Mouse (Mus musculus) kidney, embryonic 15.5 days (tissue): ENCODE measurements at regions not wholly inside any gene's neighbourhood (a gene's known extent, or its start where the extent isn't known, plus 50 kb on each side); places are given as distances from the start of the nearest gene placed in this dataset.

Experiments
- ATAC-seq: fragments of 200-750 bp; cut with Nextera tagmentation; replicated peaks from 2 replicates; pipeline ENCODE4 v1.8.0; 2017; ENCODE audit warnings: moderate TSS enrichment; ENCODE audit not compliant: low FRiP score
- H3K27ac ChIP-seq: fragments of 300-500 bp; sonication (generic); 2 replicates; pipeline ENCODE4 v1.5.1; 2015; ENCODE audit warnings: mild to moderate bottlenecking, inconsistent platforms
- H3K27me3 ChIP-seq: fragments of 300-500 bp; sonication (generic); 2 replicates; pipeline ENCODE4 v1.6.1; 2015; ENCODE audit warnings: inconsistent platforms
- H3K36me3 ChIP-seq: fragments of 300-500 bp; sonication (generic); 2 replicates; pipeline ENCODE4 v1.6.1; 2015; ENCODE audit warnings: inconsistent platforms
- H3K4me1 ChIP-seq: fragments of 300-500 bp; sonication (generic); 2 replicates; pipeline ENCODE4 v1.6.1; 2015; ENCODE audit warnings: inconsistent platforms
- H3K4me2 ChIP-seq: fragments of 300-500 bp; sonication (generic); 2 replicates; pipeline ENCODE4 v1.6.1; 2015; ENCODE audit warnings: moderate library complexity, mild to moderate bottlenecking, inconsistent platforms
- H3K4me3 ChIP-seq: fragments of 300-500 bp; sonication (generic); replicated peaks from 2 replicates; pipeline ENCODE4 v1.5.1; 2015; ENCODE audit warnings: mild to moderate bottlenecking, inconsistent platforms
- H3K9ac ChIP-seq: fragments of 300-500 bp; sonication (generic); 2 replicates; pipeline ENCODE4 v1.6.1; 2015; ENCODE audit warnings: mild to moderate bottlenecking, inconsistent platforms
- H3K9me3 ChIP-seq: fragments of 300-500 bp; sonication (generic); replicated peaks from 2 replicates; pipeline ENCODE4 v1.6.1; 2016; ENCODE audit warnings: inconsistent platforms
- WGBS: fragments of 180-500 bp; shearing (Covaris S2); methylation state at CpG from one replicate; pipeline ENCODE4 v1.1.7; 2015; ENCODE audit warnings: mixed read lengths; 5-methylcytosine and 5-hydroxymethylcytosine counted together

DNA sequence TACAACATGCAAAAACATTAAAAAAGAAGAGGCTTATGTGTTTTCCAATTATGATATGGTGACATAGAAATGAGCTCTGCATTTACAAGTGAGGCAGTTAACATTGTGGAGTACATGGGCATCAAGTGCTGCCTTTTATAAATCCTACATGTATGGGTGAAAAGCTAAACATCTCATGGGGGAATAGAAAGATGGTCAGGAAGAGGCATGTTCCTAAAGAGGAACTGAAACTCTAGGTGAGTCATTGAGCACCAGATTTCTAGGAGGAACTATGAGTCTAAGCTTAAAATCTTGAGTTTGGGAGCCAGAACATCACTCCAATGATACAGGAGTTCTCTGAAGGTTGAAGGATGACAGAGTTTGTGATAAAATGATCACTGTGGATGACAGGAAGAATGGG, 1010.2 kb downstream of the Slitrk1 start:
- H3K9ac ChIP-seq, result no peak overlapping the region
- H3K36me3 ChIP-seq, result no peaks in the 10 kb centered on the region
- no peaks in the 10 kb centered on the region for H3K27me3 ChIP-seq
- ATAC-seq, result no peak
- no peak overlapping the region for H3K27ac ChIP-seq
- H3K4me1 ChIP-seq, result no peaks in the 10 kb centered on the region
- no peaks in the 10 kb centered on the region for H3K9me3 ChIP-seq
- H3K4me3 ChIP-seq, result no peak overlapping the region
- H3K4me2 ChIP-seq, result no peak overlapping the region

DNA sequence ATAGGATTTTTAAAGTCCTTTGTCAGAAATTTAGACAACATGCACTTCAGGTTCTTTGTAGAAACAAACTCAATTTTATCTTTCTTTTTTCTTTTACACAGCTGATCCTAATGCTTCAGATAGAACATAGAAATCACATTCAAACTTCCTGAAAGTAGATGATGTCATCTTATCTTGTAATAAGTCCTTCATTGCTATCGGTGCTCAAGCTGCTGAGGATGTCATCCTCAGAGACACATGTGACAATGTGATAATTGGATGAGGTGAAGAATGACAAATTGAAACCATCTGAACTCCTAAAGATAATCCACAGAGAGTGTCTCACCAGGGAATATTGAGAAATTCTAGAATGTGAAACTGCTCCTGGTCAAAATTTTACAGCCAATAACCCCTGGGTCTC, 1012.1 kb downstream of the Slitrk1 start:
- H3K9ac ChIP-seq, result no peak overlapping the region
- H3K4me3 ChIP-seq, result no peak overlapping the region
- no peak for ATAC-seq
- no peaks in the 10 kb centered on the region for H3K36me3 ChIP-seq
- H3K27me3 ChIP-seq, result no peaks in the 10 kb centered on the region
- H3K27ac ChIP-seq, result no peak overlapping the region
- no peak overlapping the region for H3K4me2 ChIP-seq
- H3K9me3 ChIP-seq, result no peaks in the 10 kb centered on the region
- 81% methylated on average over 1 of the region's 1 CpGs for WGBS
- no peaks in the 10 kb centered on the region for H3K4me1 ChIP-seq

DNA sequence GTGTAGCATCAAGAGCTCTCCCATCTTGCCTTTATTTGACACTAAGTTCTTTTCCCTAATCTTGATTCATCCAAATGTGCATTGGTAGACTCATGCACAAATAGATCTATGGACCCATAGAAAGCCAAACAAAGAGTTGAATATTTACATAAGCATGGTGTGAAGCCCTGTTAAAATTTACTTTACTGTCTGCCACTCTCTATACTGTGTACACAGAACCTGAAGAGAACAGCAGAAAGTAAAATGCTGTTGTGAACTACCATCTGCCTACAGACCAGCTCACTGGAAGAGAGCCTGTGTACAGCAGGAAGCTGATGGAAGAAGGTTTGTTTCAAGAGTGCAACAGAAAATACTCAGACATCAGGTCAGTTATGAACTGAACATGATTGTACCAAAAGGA, 1053.1 kb downstream of the Slitrk1 start:
- Histone ChIP-seq H3K9ac (no peak overlapping the region), H3K9me3 (no peaks in the 10 kb centered on the region), H3K36me3 (no peaks in the 10 kb centered on the region), H3K4me3 (no peak overlapping the region), H3K4me2 (no peak overlapping the region), H3K27ac (no peak overlapping the region), H3K4me1 (no peaks in the 10 kb centered on the region), H3K27me3 (no peaks in the 10 kb centered on the region)
- ATAC-seq, result no peak

DNA sequence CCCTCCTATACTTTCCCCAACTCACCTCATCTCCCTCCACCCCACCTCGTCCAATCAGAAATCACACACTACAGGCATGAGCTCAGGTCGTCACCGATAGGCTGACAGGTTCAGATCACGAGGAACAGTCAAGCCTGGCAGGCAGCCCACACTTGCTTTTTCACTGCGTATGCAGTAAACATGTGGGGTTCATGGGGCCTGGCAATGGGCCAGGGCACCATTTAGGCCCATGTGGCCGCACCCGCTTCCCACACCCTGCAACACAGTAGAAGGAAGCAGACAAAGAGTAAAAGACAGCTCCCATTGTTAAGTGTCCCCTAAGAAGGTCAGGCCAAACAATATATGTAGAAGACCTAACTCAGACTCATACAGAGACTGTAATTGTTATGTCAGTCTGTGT, 1064.3 kb downstream of the Slitrk1 start:
- H3K9ac ChIP-seq, result no peak overlapping the region
- no peak for ATAC-seq
- H3K4me3 ChIP-seq, result no peak overlapping the region
- 80% methylated on average over 7 of the region's 7 CpGs for WGBS
- H3K27ac ChIP-seq, result no peak overlapping the region
- H3K27me3 ChIP-seq, result no peaks in the 10 kb centered on the region
- no peak overlapping the region for H3K4me2 ChIP-seq
- no peaks in the 10 kb centered on the region for H3K9me3 ChIP-seq
- no peaks in the 10 kb centered on the region for H3K4me1 ChIP-seq
- H3K36me3 ChIP-seq, result no peaks in the 10 kb centered on the region

DNA sequence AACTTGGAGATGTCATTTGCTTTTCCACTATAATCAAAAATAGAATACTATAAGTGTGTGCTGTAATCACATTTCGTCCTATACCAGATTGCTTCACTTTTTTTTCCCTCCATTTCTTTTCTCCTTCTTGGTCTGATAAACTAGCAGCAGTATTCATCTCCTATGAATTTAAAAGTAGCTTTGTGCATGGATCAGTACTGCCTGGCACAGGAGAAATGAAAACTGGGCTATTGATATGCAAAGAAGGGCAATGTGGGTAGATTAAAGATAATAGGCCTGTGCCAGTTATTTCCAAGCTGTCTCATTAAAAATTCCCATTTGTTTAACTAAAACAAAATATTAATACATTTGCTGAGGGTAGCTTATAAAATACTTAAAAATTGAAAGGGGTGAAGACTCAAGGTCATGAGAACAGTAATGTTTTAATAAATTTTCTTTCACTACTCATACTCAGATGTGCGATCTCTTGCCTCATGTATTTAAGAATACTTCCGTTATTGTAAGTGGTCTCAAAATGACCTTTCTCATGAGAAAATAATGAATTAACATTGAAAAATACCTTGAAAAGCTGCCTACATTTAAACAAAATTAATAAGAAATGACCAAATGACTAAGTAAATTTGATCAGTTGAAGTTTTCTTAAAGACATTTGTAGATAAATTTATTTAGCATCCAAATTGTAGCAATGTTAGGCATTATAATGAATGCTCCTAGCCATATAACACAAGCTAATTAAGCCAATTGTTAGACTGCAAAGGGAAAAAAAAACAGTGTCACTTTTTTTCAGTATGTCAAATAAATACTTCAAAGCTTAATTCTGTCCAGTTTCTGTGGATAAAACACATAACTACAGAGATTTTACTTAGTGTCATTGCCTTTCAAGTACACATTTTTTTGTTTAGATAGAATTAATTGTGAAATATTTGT, 1068.4 kb downstream of the Slitrk1 start:
- H3K4me2 ChIP-seq, result no peak overlapping the region
- H3K4me3 ChIP-seq, result no peak overlapping the region
- WGBS, result 79% methylated on average over 3 of the region's 3 CpGs
- H3K9ac ChIP-seq, result no peak overlapping the region
- H3K36me3 ChIP-seq, result no peaks in the 10 kb centered on the region
- no peaks in the 10 kb centered on the region for H3K9me3 ChIP-seq
- no peak overlapping the region for H3K27ac ChIP-seq
- ATAC-seq, result no peak
- H3K4me1 ChIP-seq, result no peaks in the 10 kb centered on the region
- H3K27me3 ChIP-seq, result no peaks in the 10 kb centered on the region

DNA sequence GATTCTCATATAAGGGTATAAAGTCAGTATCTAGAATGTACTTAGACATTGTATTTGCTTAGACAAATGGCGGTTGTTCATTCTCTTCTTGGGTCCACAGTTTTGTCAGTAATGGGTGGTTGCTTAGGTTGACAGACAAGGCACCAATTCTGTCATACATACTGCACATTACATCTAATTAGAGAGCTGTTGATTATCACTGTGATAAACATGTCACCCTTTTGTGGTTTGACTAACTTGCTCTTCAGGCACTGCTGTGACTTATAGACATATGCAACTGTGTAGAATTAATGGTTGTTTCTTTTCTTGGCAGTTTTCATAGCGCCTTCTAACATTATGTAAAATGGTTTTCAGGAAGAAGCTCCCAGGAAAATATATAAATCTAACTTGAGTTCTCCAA, 1069.4 kb downstream of the Slitrk1 start:
- no peak for ATAC-seq
- no peaks in the 10 kb centered on the region for H3K9me3 ChIP-seq
- H3K27ac ChIP-seq, result no peak overlapping the region
- H3K4me2 ChIP-seq, result no peak overlapping the region
- H3K9ac ChIP-seq, result no peak overlapping the region
- H3K4me3 ChIP-seq, result no peak overlapping the region
- no peaks in the 10 kb centered on the region for H3K4me1 ChIP-seq
- H3K36me3 ChIP-seq, result no peaks in the 10 kb centered on the region
- H3K27me3 ChIP-seq, result no peaks in the 10 kb centered on the region
- 90% methylated on average over 2 of the region's 2 CpGs for WGBS

DNA sequence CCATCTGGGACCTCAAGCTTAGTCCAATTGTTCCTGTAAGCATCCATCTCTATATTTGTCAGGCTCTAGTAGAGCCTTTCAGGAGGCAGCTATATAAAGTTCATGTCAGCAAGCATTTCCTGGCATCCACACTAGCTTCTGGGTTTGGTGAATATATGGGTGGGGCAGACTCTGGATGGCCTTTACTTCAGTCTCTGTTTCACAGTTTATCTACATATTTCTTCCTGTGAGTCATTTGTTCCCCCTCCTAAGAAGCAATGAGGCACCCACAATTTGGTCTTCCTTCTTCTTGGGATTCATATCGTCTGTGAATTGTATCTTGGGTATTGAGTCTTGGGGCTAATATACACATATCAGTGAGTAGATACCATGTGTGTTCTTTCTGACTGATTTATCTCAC, 1081.0 kb downstream of the Slitrk1 start:
- no peak overlapping the region for H3K9ac ChIP-seq
- H3K4me3 ChIP-seq, result no peak overlapping the region
- no peak for ATAC-seq
- H3K36me3 ChIP-seq, result no peaks in the 10 kb centered on the region
- H3K27me3 ChIP-seq, result no peaks in the 10 kb centered on the region
- no peak overlapping the region for H3K27ac ChIP-seq
- WGBS, result 83% methylated on average over 1 of the region's 1 CpGs
- H3K4me1 ChIP-seq, result no peaks in the 10 kb centered on the region
- no peak overlapping the region for H3K4me2 ChIP-seq
- no peaks in the 10 kb centered on the region for H3K9me3 ChIP-seq

DNA sequence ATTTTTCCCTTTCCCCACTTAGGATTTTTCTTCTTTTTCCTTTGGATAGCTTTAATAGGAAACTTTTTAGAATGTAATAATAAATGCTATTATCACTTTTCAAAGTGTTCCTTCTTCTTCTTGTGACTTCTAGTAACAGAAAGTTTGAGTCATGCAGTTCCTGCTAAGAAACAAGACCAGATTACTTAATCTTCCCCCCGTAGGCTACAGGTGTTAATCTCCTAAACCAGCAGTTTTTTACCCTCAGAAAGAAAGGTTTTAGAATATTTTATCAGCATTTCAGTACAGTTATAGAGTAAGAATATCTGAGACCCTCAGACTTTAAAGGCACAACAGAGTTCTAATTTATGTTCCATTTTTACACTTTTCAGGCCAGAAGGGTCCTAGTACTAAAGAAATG, 1128.7 kb downstream of the Slitrk1 start:
- Histone ChIP-seq H3K4me2 (no peak overlapping the region), H3K9ac (no peak overlapping the region), H3K4me3 (no peak overlapping the region), H3K9me3 (no peaks in the 10 kb centered on the region), H3K27me3 (no peaks in the 10 kb centered on the region), H3K36me3 (no peaks in the 10 kb centered on the region), H3K4me1 (no peaks in the 10 kb centered on the region), H3K27ac (no peak overlapping the region)
- 65% methylated on average over 1 of the region's 1 CpGs for WGBS
- no peak for ATAC-seq
